Mouse (Mus musculus): ENCODE data around the gene Olfr1242. TPM values are rescaled to one million over a fixed set of nuclear protein-coding genes. Genes with fewer than 3 reads are reported as not detected.

The Olfr1242 gene
- polyA plus RNA-seq (2014; fragmentation: Nextera tagmentation; extraction: Ambion mirVana): not detected in 2 replicates

GRCm38 (mm10) chr2:89498235-89498634 is at the start of gene Olfr1242:
Olfr1242 (minus strand) TSS chr2:89498335.
- H3K9me3 ChIP-seq (ENCODE audit: control insufficient read depth, low read length): no peaks in the 10 kb centered on the region
- 58% methylated on average over 1 of the region's 1 CpGs for WGBS

DNA sequence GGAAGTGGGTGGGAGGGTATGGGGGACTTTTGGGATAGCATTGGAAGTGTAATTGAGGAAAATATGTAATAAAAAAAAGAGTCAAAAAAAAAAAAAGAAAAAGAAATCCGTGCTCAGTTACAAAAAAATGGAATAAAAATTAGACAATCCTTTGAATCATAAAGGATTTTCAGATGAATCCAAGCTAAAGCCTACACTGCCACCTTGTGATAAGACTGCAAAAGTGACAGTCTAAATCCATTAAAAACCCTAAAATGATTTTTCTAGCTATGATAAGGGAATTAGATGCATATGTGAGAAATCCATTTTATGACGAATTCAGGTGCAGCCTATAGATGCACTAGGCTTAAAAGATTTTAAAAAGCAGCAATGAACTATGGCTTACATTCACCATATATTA is 46.4 kb upstream of the Olfr1242 start:
- ATAC-seq (ENCODE audit: insufficient number of reproducible peaks, insufficient read depth, low FRiP score, low read depth): no peak
- Histone ChIP-seq H3K4me3 (ENCODE audit: control insufficient read depth in 1 of 2, insufficient read depth in 1 of 2, low read depth in 1 of 2, low read length in 2 of 2) (no peak overlapping the region), H3K4me1 (ENCODE audit: control insufficient read depth in 2 of 2, insufficient read depth in 2 of 2, low read length in 2 of 2) (no peaks in the 10 kb centered on the region), H3K4me2 (ENCODE audit: low read length) (no peak overlapping the region), H3K27ac (replicated peaks in 1 of 2; ENCODE audit: control insufficient read depth in 1 of 2, insufficient read depth in 1 of 2, low read depth in 2 of 2, low read length in 2 of 2) (no peak overlapping the region), H3K9me3 (ENCODE audit: control insufficient read depth, low read length) (no peaks in the 10 kb centered on the region), H3K36me3 (ENCODE audit: control insufficient read depth, insufficient read depth, low read length) (no peaks in the 10 kb centered on the region), H3K9ac (ENCODE audit: low read length) (no peak overlapping the region), H3K27me3 (ENCODE audit: control insufficient read depth, insufficient read depth, low read length) (no peaks in the 10 kb centered on the region)
- 40% methylated on average over 2 of the region's 2 CpGs for WGBS

More at GRCm38 (mm10) chr2:89498235-89498634, at the start of gene Olfr1242:
- H3K27ac ChIP-seq (replicated peaks in 1 of 2; ENCODE audit: control insufficient read depth in 1 of 2, insufficient read depth in 1 of 2, low read depth in 2 of 2, low read length in 2 of 2): no peak within 1 kb of the TSS
- H3K27me3 ChIP-seq (ENCODE audit: control insufficient read depth, insufficient read depth, low read length): no peaks in the 10 kb centered on the region
- no peak within 1 kb of the TSS for H3K4me3 ChIP-seq (ENCODE audit: control insufficient read depth in 1 of 2, insufficient read depth in 1 of 2, low read depth in 1 of 2, low read length in 2 of 2)
- H3K36me3 ChIP-seq (ENCODE audit: control insufficient read depth, insufficient read depth, low read length): no peaks in the 10 kb centered on the region
- no peak within 1 kb of the TSS for H3K9ac ChIP-seq (ENCODE audit: low read length)
- H3K4me1 ChIP-seq (ENCODE audit: control insufficient read depth in 2 of 2, insufficient read depth in 2 of 2, low read length in 2 of 2): no peaks in the 10 kb centered on the region
- H3K4me2 ChIP-seq (ENCODE audit: low read length): no peak within 1 kb of the TSS
- ATAC-seq (ENCODE audit: insufficient number of reproducible peaks, insufficient read depth, low FRiP score, low read depth): no peak

- Histone ChIP-seq H3K27ac (replicated peaks in 1 of 2; ENCODE audit: control insufficient read depth in 1 of 2, insufficient read depth in 1 of 2, low read depth in 2 of 2, low read length in 2 of 2) (no peak overlapping the region), H3K4me1 (ENCODE audit: control insufficient read depth in 2 of 2, insufficient read depth in 2 of 2, low read length in 2 of 2) (no peaks in the 10 kb centered on the region), H3K9ac (ENCODE audit: low read length) (no peak overlapping the region), H3K4me3 (ENCODE audit: control insufficient read depth in 1 of 2, insufficient read depth in 1 of 2, low read depth in 1 of 2, low read length in 2 of 2) (no peak overlapping the region), H3K27me3 (ENCODE audit: control insufficient read depth, insufficient read depth, low read length) (no peaks in the 10 kb centered on the region), H3K4me2 (ENCODE audit: low read length) (no peak overlapping the region), H3K36me3 (ENCODE audit: control insufficient read depth, insufficient read depth, low read length) (no peaks in the 10 kb centered on the region), H3K9me3 (ENCODE audit: control insufficient read depth, low read length) (no peaks in the 10 kb centered on the region)
- ATAC-seq (ENCODE audit: insufficient number of reproducible peaks, insufficient read depth, low FRiP score, low read depth): no peak
- 59% methylated on average over 1 of the region's 1 CpGs for WGBS
Observed at GRCm38 (mm10) chr2:89539923-89540322, 41.8 kb upstream of the Olfr1242 start.

DNA sequence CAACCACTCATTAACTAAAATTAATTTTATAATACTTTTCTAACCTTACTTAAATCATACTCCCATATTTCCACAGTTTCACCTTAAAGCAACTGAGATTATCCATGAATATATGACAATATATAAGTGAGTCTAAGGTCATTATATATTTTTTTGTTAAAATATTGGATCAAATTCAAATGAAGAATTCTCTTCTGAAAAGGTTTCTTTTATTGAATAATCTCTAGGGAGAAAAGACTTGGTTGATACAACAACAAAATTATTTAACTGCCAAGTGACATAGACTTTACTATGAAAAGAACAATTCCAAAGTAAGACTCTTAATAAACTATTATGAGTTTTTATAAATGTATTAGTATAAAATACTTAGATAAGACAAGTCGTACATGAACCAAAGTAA is 33.3 kb upstream of the Olfr1242 start, which contains the start of gene Olfr1243:
TSS of gene Olfr1243 (minus strand) at position 101 of the 400 bp plus-strand sequence.
- no peaks in the 10 kb centered on the region for H3K4me1 ChIP-seq (ENCODE audit: control insufficient read depth in 2 of 2, insufficient read depth in 2 of 2, low read length in 2 of 2)
- no peaks in the 10 kb centered on the region for H3K27me3 ChIP-seq (ENCODE audit: control insufficient read depth, insufficient read depth, low read length)
- H3K4me3 ChIP-seq (ENCODE audit: control insufficient read depth in 1 of 2, insufficient read depth in 1 of 2, low read depth in 1 of 2, low read length in 2 of 2): no peak within 1 kb of the TSS
- no peaks in the 10 kb centered on the region for H3K36me3 ChIP-seq (ENCODE audit: control insufficient read depth, insufficient read depth, low read length)
- H3K9ac ChIP-seq (ENCODE audit: low read length): no peak within 1 kb of the TSS
- no peak for ATAC-seq (ENCODE audit: insufficient number of reproducible peaks, insufficient read depth, low FRiP score, low read depth)
- H3K27ac ChIP-seq (replicated peaks in 1 of 2; ENCODE audit: control insufficient read depth in 1 of 2, insufficient read depth in 1 of 2, low read depth in 2 of 2, low read length in 2 of 2): no peak within 1 kb of the TSS
- no peak within 1 kb of the TSS for H3K4me2 ChIP-seq (ENCODE audit: low read length)
- no peaks in the 10 kb centered on the region for H3K9me3 ChIP-seq (ENCODE audit: control insufficient read depth, low read length)
- WGBS: 71% methylated on average over 1 of the region's 1 CpGs

DNA sequence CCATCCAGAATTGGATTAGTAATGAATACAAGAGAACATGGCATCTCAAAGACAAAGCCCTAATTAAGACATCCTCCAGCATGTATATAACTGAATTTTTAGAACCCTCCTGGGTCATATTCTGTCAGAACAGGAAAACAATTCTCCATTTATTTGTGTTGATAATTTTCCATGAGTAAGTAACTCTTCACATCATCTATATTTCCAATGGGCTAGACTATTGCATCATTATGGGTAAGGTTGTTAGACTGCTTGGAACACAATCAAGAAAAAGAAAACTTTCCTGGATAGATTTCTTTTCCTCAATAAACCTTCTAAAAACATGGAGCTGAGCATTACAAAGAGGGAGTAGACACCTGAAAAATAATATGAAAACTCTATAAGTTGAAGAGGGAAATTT is 11.1 kb downstream of the Olfr1242 start, which contains the start of gene Olfr1241:
TSS of gene Olfr1241 (minus strand) at position 101 of the 400 bp plus-strand sequence.
- Histone ChIP-seq H3K27ac (replicated peaks in 1 of 2; ENCODE audit: control insufficient read depth in 1 of 2, insufficient read depth in 1 of 2, low read depth in 2 of 2, low read length in 2 of 2) (no peak within 1 kb of the TSS), H3K9ac (ENCODE audit: low read length) (no peak within 1 kb of the TSS), H3K4me2 (ENCODE audit: low read length) (no peak within 1 kb of the TSS), H3K4me3 (ENCODE audit: control insufficient read depth in 1 of 2, insufficient read depth in 1 of 2, low read depth in 1 of 2, low read length in 2 of 2) (no peak within 1 kb of the TSS), H3K27me3 (ENCODE audit: control insufficient read depth, insufficient read depth, low read length) (no peaks in the 10 kb centered on the region), H3K36me3 (ENCODE audit: control insufficient read depth, insufficient read depth, low read length) (no peaks in the 10 kb centered on the region), H3K9me3 (ENCODE audit: control insufficient read depth, low read length) (no peaks in the 10 kb centered on the region), H3K4me1 (ENCODE audit: control insufficient read depth in 2 of 2, insufficient read depth in 2 of 2, low read length in 2 of 2) (no peaks in the 10 kb centered on the region)
- no peak for ATAC-seq (ENCODE audit: insufficient number of reproducible peaks, insufficient read depth, low FRiP score, low read depth)

DNA sequence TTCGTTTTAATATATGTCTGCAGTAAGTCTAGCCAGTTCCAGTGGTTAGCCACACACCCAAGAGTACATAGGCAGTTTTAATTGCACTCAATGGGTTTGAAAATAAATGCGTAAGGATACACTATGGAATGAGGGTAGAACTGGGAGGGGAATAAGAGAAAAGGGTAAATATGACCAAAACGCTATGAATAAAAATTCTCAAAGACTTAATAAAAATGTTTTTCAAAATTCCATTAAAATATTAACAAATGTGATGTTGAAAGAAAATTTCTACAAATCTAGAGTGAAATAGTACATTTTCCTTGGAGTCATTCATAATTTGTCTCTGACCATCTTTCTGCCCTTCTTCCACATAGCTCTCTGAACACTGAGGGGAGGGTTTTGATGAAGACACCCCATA is 55.2 kb downstream of the Olfr1242 start, which contains the start of gene Olfr1240:
TSS of gene Olfr1240 (minus strand) at position 101 of the 400 bp plus-strand sequence.
- no peak for ATAC-seq (ENCODE audit: insufficient number of reproducible peaks, insufficient read depth, low FRiP score, low read depth)

More for the DNA sequence above, 55.2 kb downstream of the Olfr1242 start, which contains the start of gene Olfr1240:
- Histone ChIP-seq H3K9ac (ENCODE audit: low read length) (no peak within 1 kb of the TSS), H3K9me3 (ENCODE audit: control insufficient read depth, low read length) (no peaks in the 10 kb centered on the region), H3K4me3 (ENCODE audit: control insufficient read depth in 1 of 2, insufficient read depth in 1 of 2, low read depth in 1 of 2, low read length in 2 of 2) (no peak within 1 kb of the TSS), H3K4me1 (ENCODE audit: control insufficient read depth in 2 of 2, insufficient read depth in 2 of 2, low read length in 2 of 2) (no peaks in the 10 kb centered on the region), H3K4me2 (ENCODE audit: low read length) (no peak within 1 kb of the TSS), H3K36me3 (ENCODE audit: control insufficient read depth, insufficient read depth, low read length) (no peaks in the 10 kb centered on the region), H3K27ac (replicated peaks in 1 of 2; ENCODE audit: control insufficient read depth in 1 of 2, insufficient read depth in 1 of 2, low read depth in 2 of 2, low read length in 2 of 2) (no peak within 1 kb of the TSS), H3K27me3 (ENCODE audit: control insufficient read depth, insufficient read depth, low read length) (no peaks in the 10 kb centered on the region)
- WGBS: 78% methylated on average over 3 of the region's 3 CpGs

Other genes starting within 250 kb of the Olfr1242 start
- gene Olfr1228, start 244.3 kb downstream of the Olfr1242 start, polyA plus RNA-seq (2014; fragmentation: Nextera tagmentation; extraction: Ambion mirVana): not detected in 2 replicates
- not detected in 2 replicates for gene Olfr1229, start 210.3 kb downstream of the Olfr1242 start, polyA plus RNA-seq (2014; fragmentation: Nextera tagmentation; extraction: Ambion mirVana)
- not detected in 2 replicates for gene Olfr1230, start 201.1 kb downstream of the Olfr1242 start, polyA plus RNA-seq (2014; fragmentation: Nextera tagmentation; extraction: Ambion mirVana)
- not detected in 2 replicates for gene Olfr1231, start 191.3 kb downstream of the Olfr1242 start, polyA plus RNA-seq (2014; fragmentation: Nextera tagmentation; extraction: Ambion mirVana)
- gene Olfr1232, start 168.7 kb downstream of the Olfr1242 start, polyA plus RNA-seq (2014; fragmentation: Nextera tagmentation; extraction: Ambion mirVana): not detected in 2 replicates
- not detected in 2 replicates for gene Olfr1233, start 155.9 kb downstream of the Olfr1242 start, polyA plus RNA-seq (2014; fragmentation: Nextera tagmentation; extraction: Ambion mirVana)
- gene Olfr1234, start 133.5 kb downstream of the Olfr1242 start, polyA plus RNA-seq (2014; fragmentation: Nextera tagmentation; extraction: Ambion mirVana): not detected in 2 replicates
- gene Olfr1238, start 88.7 kb downstream of the Olfr1242 start, polyA plus RNA-seq (2014; fragmentation: Nextera tagmentation; extraction: Ambion mirVana): not detected in 2 replicates
- gene Olfr1239, start 77.9 kb downstream of the Olfr1242 start, polyA plus RNA-seq (2014; fragmentation: Nextera tagmentation; extraction: Ambion mirVana): not detected in 2 replicates
- not detected in 2 replicates for gene Olfr1240, start 55.3 kb downstream of the Olfr1242 start, polyA plus RNA-seq (2014; fragmentation: Nextera tagmentation; extraction: Ambion mirVana)
- gene Olfr1241, start 11.2 kb downstream of the Olfr1242 start, polyA plus RNA-seq (2014; fragmentation: Nextera tagmentation; extraction: Ambion mirVana): not detected in 2 replicates
- not detected in 2 replicates for gene Olfr1243, start 33.2 kb upstream of the Olfr1242 start, polyA plus RNA-seq (2014; fragmentation: Nextera tagmentation; extraction: Ambion mirVana)
- not detected in 2 replicates for gene Olfr1245, start 80.1 kb upstream of the Olfr1242 start, polyA plus RNA-seq (2014; fragmentation: Nextera tagmentation; extraction: Ambion mirVana)
- not detected in 2 replicates for gene Olfr1246, start 94.8 kb upstream of the Olfr1242 start, polyA plus RNA-seq (2014; fragmentation: Nextera tagmentation; extraction: Ambion mirVana)
- not detected in 2 replicates for gene Olfr1247, start 115.8 kb upstream of the Olfr1242 start, polyA plus RNA-seq (2014; fragmentation: Nextera tagmentation; extraction: Ambion mirVana)
- gene Olfr1248, start 119.9 kb upstream of the Olfr1242 start, polyA plus RNA-seq (2014; fragmentation: Nextera tagmentation; extraction: Ambion mirVana): not detected in 2 replicates
- gene Olfr1249, start 136.6 kb upstream of the Olfr1242 start, polyA plus RNA-seq (2014; fragmentation: Nextera tagmentation; extraction: Ambion mirVana): not detected in 2 replicates
- not detected in 2 replicates for gene Olfr1250, start 163.1 kb upstream of the Olfr1242 start, polyA plus RNA-seq (2014; fragmentation: Nextera tagmentation; extraction: Ambion mirVana)
- not detected in 2 replicates for gene Olfr1251, start 173.6 kb upstream of the Olfr1242 start, polyA plus RNA-seq (2014; fragmentation: Nextera tagmentation; extraction: Ambion mirVana)
- not detected in 2 replicates for gene Olfr1252, start 226.7 kb upstream of the Olfr1242 start, polyA plus RNA-seq (2014; fragmentation: Nextera tagmentation; extraction: Ambion mirVana)

Data from heart, embryonic 14.5 days (tissue).